Mouse (Mus musculus) liver, embryonic 15.5 days (tissue): Measurements from ENCODE around the gene Stard3. TPM values are rescaled to one million over a fixed set of nuclear protein-coding genes. Genes with fewer than 3 reads are reported as not detected.

Source experiments
- polyA plus RNA-seq: library from polyadenylated mRNA; unstranded; fragments of >200 nt; fragmentation: Nextera tagmentation; extraction: Ambion mirVana; gene quantifications from 2 replicates; pipeline ENCODE4 v1.2.1, GENCODE M21; 2015

Gene Stard3
- polyA plus RNA-seq, 1 experiment from 2014 or later = 16.4 TPM

Other genes with a start within 250 kb of the Stard3 start
- 6.5 and 6.9 TPM in 2 replicates for gene Fbxl20, start 208.0 kb upstream of the Stard3 start, polyA plus RNA-seq
- gene Med1, start 165.1 kb upstream of the Stard3 start, polyA plus RNA-seq = 21.1 and 21.3 TPM in 2 replicates
- gene Cdk12, start 155.3 kb upstream of the Stard3 start, polyA plus RNA-seq = 5.3 and 5.7 TPM in 2 replicates
- gene Neurod2, start 28.7 kb upstream of the Stard3 start, polyA plus RNA-seq = not detected in 2 replicates
- 0.59 and 0.93 TPM in 2 replicates for gene Ppp1r1b, start 10.0 kb upstream of the Stard3 start, polyA plus RNA-seq
- 1.1 and 1.7 TPM in 2 replicates for gene Tcap, start 25.4 kb downstream of the Stard3 start, polyA plus RNA-seq
- not detected in 2 replicates for gene Pnmt, start 28.1 kb downstream of the Stard3 start, polyA plus RNA-seq
- 3.3 and 3.5 TPM in 2 replicates for gene Pgap3, start 42.1 kb downstream of the Stard3 start, polyA plus RNA-seq
- gene Erbb2, start 54.1 kb downstream of the Stard3 start, polyA plus RNA-seq = 2.0 and 2.3 TPM in 2 replicates
- 57.2 TPM in 2 replicates for gene Mien1, start 80.6 kb downstream of the Stard3 start, polyA plus RNA-seq
- 25.5 and 32.0 TPM in 2 replicates for gene Grb7, start 88.0 kb downstream of the Stard3 start, polyA plus RNA-seq
- 0.10 and 0.13 TPM in 2 replicates for gene Ikzf3, start 187.7 kb downstream of the Stard3 start, polyA plus RNA-seq
- 0.62 and 0.79 TPM in 2 replicates for gene Zpbp2, start 192.7 kb downstream of the Stard3 start, polyA plus RNA-seq
- 40.6 and 45.4 TPM in 2 replicates for gene Ormdl3, start 229.0 kb downstream of the Stard3 start, polyA plus RNA-seq
- not detected in 2 replicates for gene Lrrc3c, start 239.9 kb downstream of the Stard3 start, polyA plus RNA-seq